Mouse (Mus musculus): ENCODE results near the gene Rsrc2.

DNA sequence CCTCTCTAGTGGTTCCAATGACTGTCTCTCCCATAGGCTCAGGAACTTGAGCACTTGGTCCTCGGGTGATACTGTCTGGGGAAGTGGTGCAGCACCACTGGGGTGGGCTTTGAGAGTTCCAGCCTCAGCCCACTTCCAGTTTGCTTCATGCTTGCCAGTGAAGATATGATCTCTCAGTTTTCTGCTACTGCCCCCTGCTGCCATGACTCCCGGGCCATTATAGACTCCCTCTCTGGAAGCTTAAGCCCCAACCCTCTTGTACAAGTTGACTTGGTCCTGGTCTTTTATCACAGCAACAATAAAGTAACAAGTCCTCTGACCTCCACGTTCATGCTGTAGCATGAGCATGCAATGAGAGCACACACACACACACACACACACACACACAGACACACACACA lies 70.1 kb downstream of the Rsrc2 start:
- TF ChIP-seq CTCF (IDR thresholded peaks at IDR 0.05; ENCODE audit: control insufficient read depth, insufficient read depth, low read length) (no peak), POLR2A (IDR thresholded peaks at IDR 0.05; ENCODE audit: borderline replicate concordance, control insufficient read depth, low read depth, low read length) (no peak)
